Mouse (Mus musculus) CH12F3 (cell line): Measurements from ENCODE around the gene Eif3k.

ENCODE experiments used
- in situ Hi-C: fragments of 300-500 bp; cut with MboI; formaldehyde crosslinking; loops from 2 replicates; pipeline ENCODE4 v1.14.3; 2020; ENCODE audit warnings: low sequenced_read_pairs

Gene Eif3k

GRCm38 (mm10) chr7:28941129-28941528, 40.5 kb downstream of the Eif3k start:
- in situ Hi-C loops, result no loop called here

GRCm38 (mm10) chr7:28939418-28940183, 42.1 kb downstream of the Eif3k start:
- in situ Hi-C loops, result no loop called here

DNA sequence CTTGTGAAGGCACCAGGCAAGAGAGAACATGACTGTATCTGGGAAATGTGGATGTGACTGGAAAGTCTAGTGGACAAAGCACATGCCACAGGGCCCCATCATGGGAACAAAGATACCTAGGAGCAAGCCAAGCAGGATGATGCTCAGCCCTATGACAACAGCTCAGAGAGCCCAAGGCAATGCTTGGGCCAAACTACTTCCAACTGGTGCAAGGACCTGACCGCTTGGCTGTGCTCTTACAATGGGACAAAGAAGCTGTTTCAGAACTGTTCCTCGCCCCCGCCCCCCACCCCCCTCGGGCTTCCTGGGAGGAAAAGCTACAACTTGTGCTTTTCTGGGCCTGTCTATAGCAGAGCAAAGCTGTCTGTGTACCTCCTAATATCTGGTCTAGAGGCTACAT, 43.0 kb downstream of the Eif3k start:
- in situ Hi-C loops, result no loop called here

DNA sequence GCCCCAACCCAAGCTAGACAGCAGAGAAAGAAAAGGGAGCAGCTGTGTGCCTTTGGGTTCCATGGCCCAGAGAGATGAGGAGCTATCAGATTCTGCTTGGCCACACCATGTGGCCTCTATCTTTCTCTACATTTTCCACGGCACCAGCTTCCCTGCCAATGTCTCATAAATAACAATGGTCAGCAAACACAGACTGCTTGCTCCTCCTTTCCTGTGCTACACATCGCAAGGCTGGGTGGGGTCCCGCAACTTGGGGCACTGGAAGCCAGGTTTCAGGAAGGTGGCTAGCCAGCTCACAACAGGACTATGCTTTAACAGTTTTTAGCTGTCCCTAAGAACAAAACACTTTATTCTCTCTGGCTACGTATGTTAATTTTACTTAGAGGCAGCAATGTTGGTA, 44.9 kb downstream of the Eif3k start:
- in situ Hi-C loops, result no loop called here

GRCm38 (mm10) chr7:28933825-28934224, 47.8 kb downstream of the Eif3k start:
- in situ Hi-C loops, result no loop called here

GRCm38 (mm10) chr7:28932421-28933041, 49.1 kb downstream of the Eif3k start:
- in situ Hi-C loops, result no loop called here

GRCm38 (mm10) chr7:28931695-28932039, 50.0 kb downstream of the Eif3k start:
- in situ Hi-C loops, result no loop called here

- in situ Hi-C loops, result no loop called here
These were observed 50.5 kb downstream of the Eif3k start for GRCm38 (mm10) chr7:28931032-28931694.

DNA sequence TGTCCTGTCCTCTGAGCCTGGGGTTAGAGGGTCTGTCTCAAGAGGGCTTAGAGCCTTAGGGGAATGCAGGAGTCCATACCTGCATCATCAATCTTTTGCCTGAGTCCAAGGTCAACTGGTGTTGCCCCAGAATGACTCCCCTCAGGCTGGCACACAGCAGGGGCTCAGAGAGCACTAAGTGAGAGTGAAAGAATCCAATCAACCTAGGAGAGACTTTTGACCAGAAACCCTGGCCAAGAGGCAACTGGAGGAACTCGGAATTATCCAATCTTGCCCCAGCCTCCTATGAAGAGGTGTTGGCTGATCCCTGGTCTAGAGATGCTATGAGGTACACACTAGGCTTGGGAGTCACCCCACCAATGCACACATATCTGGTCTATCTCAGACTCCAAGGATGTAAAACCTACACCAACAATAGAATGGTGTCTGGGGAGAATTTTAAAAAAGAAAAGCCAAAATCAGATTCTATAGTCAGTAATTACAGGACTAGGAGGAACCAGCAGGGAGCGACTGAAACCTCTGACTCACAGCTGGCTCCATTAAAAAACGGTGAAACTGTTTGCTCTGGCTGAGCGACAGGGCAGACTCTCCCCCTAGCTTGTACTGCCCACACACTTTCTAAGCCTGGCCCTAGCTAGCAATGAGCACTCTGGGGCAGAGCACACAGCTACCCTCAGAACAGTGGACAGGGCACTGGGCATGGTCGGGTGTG, 51.2 kb downstream of the Eif3k start:
- in situ Hi-C loops, result no loop called here

DNA sequence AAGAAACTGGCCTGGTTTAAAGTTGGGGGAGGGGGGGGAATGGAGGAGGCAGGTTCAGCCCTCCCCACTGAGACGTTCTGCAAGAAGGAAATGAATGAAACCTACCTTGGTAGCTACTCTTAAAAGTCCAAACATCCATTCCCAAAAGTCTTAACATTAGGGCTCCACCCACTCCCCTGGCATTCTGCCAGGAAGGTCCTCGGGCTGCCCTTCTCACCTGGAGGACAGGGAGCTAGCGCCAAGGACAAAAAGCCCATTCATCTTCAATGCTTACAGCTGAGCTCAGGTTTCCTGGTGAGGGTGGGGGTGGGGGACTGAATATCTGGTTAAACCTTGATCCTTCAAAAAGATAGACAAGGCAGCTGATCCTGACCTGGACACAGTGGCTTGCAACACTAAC, 52.3 kb downstream of the Eif3k start:
- in situ Hi-C loops, result no loop called here

- in situ Hi-C loops, result no loop called here
These were observed 55.5 kb downstream of the Eif3k start for GRCm38 (mm10) chr7:28926172-28926571.

GRCm38 (mm10) chr7:28925317-28925716, 56.3 kb downstream of the Eif3k start:
- in situ Hi-C loops, result no loop called here

DNA sequence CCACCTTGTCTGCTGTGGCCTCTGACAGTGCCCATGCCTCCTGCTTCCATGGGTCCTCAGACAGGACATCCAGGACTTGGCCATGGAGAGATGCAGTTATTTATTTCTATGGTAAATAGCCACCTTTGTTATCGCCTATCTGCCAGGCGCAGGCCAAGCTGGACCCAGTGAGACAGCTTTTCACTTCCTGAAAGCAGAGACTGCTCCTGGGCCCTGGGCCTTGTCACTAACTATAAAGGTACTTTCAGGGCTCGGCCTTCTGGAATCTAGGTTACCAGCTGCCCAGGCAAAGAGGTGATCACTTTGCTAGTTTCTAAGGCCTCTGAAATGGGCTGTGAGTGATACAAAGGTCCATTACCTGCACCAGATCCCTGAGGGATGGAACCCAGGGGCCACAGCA, 56.9 kb downstream of the Eif3k start:
- in situ Hi-C loops, result no loop called here

- in situ Hi-C loops, result no loop called here
These were observed 57.8 kb downstream of the Eif3k start for GRCm38 (mm10) chr7:28923865-28924291.

DNA sequence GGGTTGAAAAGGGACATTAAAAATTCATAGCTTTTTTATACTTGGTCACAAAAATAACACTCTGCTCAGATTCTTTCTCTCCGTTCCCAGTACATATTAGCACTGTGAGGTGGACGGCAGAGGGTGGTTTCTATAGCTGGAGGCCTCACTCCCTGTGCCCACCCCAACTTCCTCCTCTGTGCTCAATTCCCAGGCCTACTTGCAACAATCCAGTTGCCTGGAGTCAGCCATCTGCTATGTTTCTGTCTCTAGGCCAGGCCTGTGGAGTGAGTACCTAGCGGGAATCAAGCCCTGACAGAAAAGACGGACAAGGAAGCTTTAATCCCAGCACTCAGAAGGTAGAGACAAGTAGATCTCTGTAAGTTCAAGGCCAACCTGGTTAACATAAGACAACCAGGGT, 59.1 kb downstream of the Eif3k start:
- in situ Hi-C loops, result no loop called here

GRCm38 (mm10) chr7:28921722-28922465, 59.8 kb downstream of the Eif3k start:
- in situ Hi-C loops, result no loop called here
